Mouse (Mus musculus) midbrain, embryonic 11.5 days (tissue): Measurements from ENCODE around the gene Elk4. TPM values are rescaled to one million over a fixed set of nuclear protein-coding genes. Genes with fewer than 3 reads are reported as not detected.

Experiments
- ATAC-seq: fragments of 200-750 bp; cut with Nextera tagmentation; 2 replicates; pipeline ENCODE4 v1.8.0; 2017; ENCODE audit warnings: moderate TSS enrichment, moderate library complexity; ENCODE audit not compliant: low FRiP score
- DNase-seq: peaks from one replicate; pipeline ENCODE4 v3.0.0; 2015; ENCODE audit warnings: low spot score; ENCODE audit errors: missing footprints
- H3K27ac ChIP-seq: fragments of 300-500 bp; sonication (generic); 2 replicates; pipeline ENCODE4 v1.5.1; 2014; ENCODE audit warnings: low read depth, low read length
- H3K27me3 ChIP-seq: fragments of 300-500 bp; sonication (generic); 2 replicates; pipeline ENCODE4 v1.6.1; 2014; ENCODE audit warnings: mild to moderate bottlenecking, low read length, moderate library complexity, mixed read lengths; ENCODE audit not compliant: control insufficient read depth, insufficient read depth
- H3K36me3 ChIP-seq: fragments of 300-500 bp; sonication (generic); 2 replicates; pipeline ENCODE4 v1.6.1; 2014; ENCODE audit warnings: mild to moderate bottlenecking, low read length, moderate library complexity, mixed read lengths; ENCODE audit not compliant: control insufficient read depth, insufficient read depth
- H3K4me1 ChIP-seq: fragments of 300-500 bp; sonication (generic); 2 replicates; pipeline ENCODE4 v1.6.1; 2014; ENCODE audit warnings: low read length; ENCODE audit not compliant: control insufficient read depth, insufficient read depth
- H3K4me2 ChIP-seq: fragments of 300-500 bp; sonication (generic); 2 replicates; pipeline ENCODE4 v1.6.1; 2014; ENCODE audit warnings: mild to moderate bottlenecking, moderate library complexity
- H3K4me3 ChIP-seq: fragments of 300-500 bp; sonication (generic); 2 replicates; pipeline ENCODE4 v1.5.1; 2014; ENCODE audit warnings: low read depth, low read length
- H3K9ac ChIP-seq: fragments of 300-500 bp; sonication (generic); 2 replicates; pipeline ENCODE4 v1.6.1; 2014; ENCODE audit warnings: low read length
- H3K9me3 ChIP-seq: fragments of 300-500 bp; sonication (generic); 2 replicates; pipeline ENCODE4 v1.6.1; 2016; ENCODE audit warnings: low read length; ENCODE audit not compliant: control insufficient read depth
- WGBS: fragments of 180-500 bp; shearing (Covaris S2); extraction: QIAGEN DNeasy Blood & Tissue Kit; methylation state at CpG from one replicate; pipeline ENCODE4 v1.1.7; 2014; 5-methylcytosine and 5-hydroxymethylcytosine counted together
- polyA plus RNA-seq: library from polyadenylated mRNA; unstranded; fragments of >200 nt; fragmentation: Nextera tagmentation; extraction: Ambion mirVana; gene quantifications from 2 replicates; pipeline ENCODE4 v1.2.1, GENCODE M21; 2014

Gene Elk4
- polyA plus RNA-seq, 1 experiment from 2014 or later: 17.2 TPM

GRCm38 (mm10) chr1:132063096-132063495 is 55.7 kb downstream of the Elk4 start:
- DNase-seq: peak; percentile 26
- H3K9ac ChIP-seq: no peak overlapping the region
- no peaks in the 10 kb centered on the region for H3K36me3 ChIP-seq
- WGBS: 84% methylated on average over 4 of the region's 4 CpGs
- H3K4me1 ChIP-seq: peaks cover 8% of the 10 kb centered on the region
- no peak overlapping the region for H3K4me2 ChIP-seq
- no peak overlapping the region for H3K27ac ChIP-seq
- peaks cover 18% of the 10 kb centered on the region for H3K27me3 ChIP-seq
- no peak for ATAC-seq
- no peaks in the 10 kb centered on the region for H3K9me3 ChIP-seq
- no peak overlapping the region for H3K4me3 ChIP-seq

GRCm38 (mm10) chr1:132065001-132065400 is 57.6 kb downstream of the Elk4 start:
- Histone ChIP-seq H3K9me3 (no peaks in the 10 kb centered on the region), H3K4me1 (peaks cover 8% of the 10 kb centered on the region), H3K4me3 (no peak overlapping the region), H3K9ac (no peak overlapping the region), H3K27me3 (peaks cover 28% of the 10 kb centered on the region), H3K27ac (no peak overlapping the region), H3K4me2 (no peak overlapping the region), H3K36me3 (no peaks in the 10 kb centered on the region)
- 43% methylated on average over 1 of the region's 1 CpGs for WGBS
- ATAC-seq (no peak), DNase-seq (peak; percentile 56)

- DNase-seq: peak; percentile 69
Measured at GRCm38 (mm10) chr1:132065475-132066172, 58.2 kb downstream of the Elk4 start.

GRCm38 (mm10) chr1:132067261-132068255 is 60.2 kb downstream of the Elk4 start, which contains the start of gene Mfsd4a:
TSS of gene Mfsd4a (minus strand) at chr1:132068062.
- 3% methylated on average over 75 of the region's 80 CpGs for WGBS
- Histone ChIP-seq H3K4me1 (peaks cover 8% of the 10 kb centered on the region), H3K9ac (peak within 1 kb of the TSS; percentile 59), H3K9me3 (no peaks in the 10 kb centered on the region), H3K27me3 (peaks cover 28% of the 10 kb centered on the region), H3K27ac (no peak within 1 kb of the TSS), H3K36me3 (no peaks in the 10 kb centered on the region), H3K4me2 (peak within 1 kb of the TSS; percentile 92), H3K4me3 (peak within 1 kb of the TSS; percentile 43)
- ATAC-seq: peak; percentile 84
- DNase-seq: peak; percentile 94

More at GRCm38 (mm10) chr1:132065475-132066172, 58.2 kb downstream of the Elk4 start:
- Histone ChIP-seq H3K9me3 (no peaks in the 10 kb centered on the region), H3K27ac (no peak overlapping the region), H3K4me1 (peaks cover 8% of the 10 kb centered on the region), H3K4me3 (no peak overlapping the region), H3K36me3 (no peaks in the 10 kb centered on the region), H3K9ac (no peak overlapping the region), H3K4me2 (no peak overlapping the region), H3K27me3 (peaks cover 28% of the 10 kb centered on the region)
- ATAC-seq: no peak
- WGBS: 80% methylated on average over 8 of the region's 8 CpGs

- peak; percentile 47 for DNase-seq
- Histone ChIP-seq H3K4me3 (no peak overlapping the region), H3K9me3 (no peaks in the 10 kb centered on the region), H3K4me1 (peaks cover 8% of the 10 kb centered on the region), H3K27me3 (peaks cover 28% of the 10 kb centered on the region), H3K9ac (no peak overlapping the region), H3K4me2 (no peak overlapping the region), H3K36me3 (no peaks in the 10 kb centered on the region), H3K27ac (no peak overlapping the region)
- no peak for ATAC-seq
- 89% methylated on average over 8 of the region's 8 CpGs for WGBS
Measured at GRCm38 (mm10) chr1:132069436-132069835, 62.0 kb downstream of the Elk4 start.

GRCm38 (mm10) chr1:132070659-132071058 is 63.3 kb downstream of the Elk4 start:
- ATAC-seq (no peak), DNase-seq (peak; percentile 64)
- H3K9ac ChIP-seq: no peak overlapping the region
- no peak overlapping the region for H3K4me3 ChIP-seq
- peaks cover 8% of the 10 kb centered on the region for H3K4me1 ChIP-seq
- no peaks in the 10 kb centered on the region for H3K36me3 ChIP-seq
- no peak overlapping the region for H3K4me2 ChIP-seq
- no peaks in the 10 kb centered on the region for H3K9me3 ChIP-seq
- 85% methylated on average over 3 of the region's 3 CpGs for WGBS
- peaks cover 28% of the 10 kb centered on the region for H3K27me3 ChIP-seq
- H3K27ac ChIP-seq: no peak overlapping the region

- H3K4me3 ChIP-seq: no peak overlapping the region
- no peaks in the 10 kb centered on the region for H3K27me3 ChIP-seq
- H3K9ac ChIP-seq: no peak overlapping the region
- no peaks in the 10 kb centered on the region for H3K9me3 ChIP-seq
- no peak overlapping the region for H3K27ac ChIP-seq
- DNase-seq: no peak
- no peak for ATAC-seq
- H3K4me1 ChIP-seq: no peaks in the 10 kb centered on the region
- H3K36me3 ChIP-seq: no peaks in the 10 kb centered on the region
- no peak overlapping the region for H3K4me2 ChIP-seq
- 88% methylated on average over 10 of the region's 10 CpGs for WGBS
Measured at GRCm38 (mm10) chr1:132075576-132075975, 68.2 kb downstream of the Elk4 start.

GRCm38 (mm10) chr1:132078413-132078812 is 71.0 kb downstream of the Elk4 start:
- WGBS: 81% methylated on average over 2 of the region's 2 CpGs
- H3K9ac ChIP-seq: no peak overlapping the region
- no peaks in the 10 kb centered on the region for H3K27me3 ChIP-seq
- H3K36me3 ChIP-seq: no peaks in the 10 kb centered on the region
- DNase-seq (no peak), ATAC-seq (no peak)
- H3K27ac ChIP-seq: no peak overlapping the region
- no peaks in the 10 kb centered on the region for H3K9me3 ChIP-seq
- H3K4me2 ChIP-seq: no peak overlapping the region
- H3K4me1 ChIP-seq: no peaks in the 10 kb centered on the region
- H3K4me3 ChIP-seq: no peak overlapping the region
